Mouse (Mus musculus) right cerebral cortex, postnatal 4 days (tissue): Measurements from ENCODE around the gene Rnf144b.

Experiments used
- DNase-seq: peaks from one replicate; pipeline ENCODE4 v3.0.0-alpha.2; 2022

The Rnf144b gene

DNA sequence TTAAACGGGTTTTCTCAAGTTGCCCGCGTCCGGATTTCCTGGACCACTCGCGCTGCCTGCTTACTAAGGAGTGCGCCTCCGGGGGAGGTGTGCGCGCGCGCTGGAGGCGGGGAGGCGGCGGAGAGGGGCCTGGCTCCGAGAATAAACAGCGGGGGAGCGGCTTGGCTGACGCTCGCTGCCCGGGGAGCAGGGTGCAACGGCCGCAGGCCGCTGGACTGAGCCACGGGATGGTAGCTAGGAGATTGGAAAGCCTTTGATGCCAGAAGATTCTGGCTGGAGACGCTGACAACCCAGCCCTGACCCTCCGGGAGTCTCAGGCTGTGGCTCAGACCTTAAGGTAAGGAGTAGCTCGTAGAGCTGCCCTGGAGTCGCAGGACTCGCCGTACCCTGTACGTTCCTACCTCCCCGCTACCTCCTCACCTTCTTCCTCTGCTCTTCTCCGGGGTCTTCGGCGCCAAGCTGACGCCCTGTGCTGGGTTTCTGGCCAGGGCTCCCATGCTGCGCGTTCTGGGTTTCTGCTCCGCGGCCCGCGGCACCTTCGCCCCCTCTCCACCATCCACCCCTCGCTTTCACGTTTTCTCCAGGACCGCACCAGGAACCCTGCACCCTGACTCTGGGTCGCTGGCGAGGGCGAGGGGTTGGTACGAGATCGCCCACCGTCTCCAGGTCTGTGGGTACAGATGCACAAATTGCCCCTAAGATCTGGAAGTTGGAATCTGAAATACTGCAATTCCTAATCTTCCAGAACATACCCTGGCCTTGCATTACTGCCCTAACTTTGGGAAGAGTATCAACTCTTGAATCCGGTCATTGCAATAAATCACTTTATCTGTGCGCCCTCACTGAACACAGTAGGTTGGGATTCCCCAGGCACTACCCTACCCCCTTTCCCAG lies at the start of gene Rnf144b:
TSS of gene Rnf144b (plus strand) at position 120 of the 894 bp plus-strand sequence.
- peak; percentile 56 for DNase-seq

DNA sequence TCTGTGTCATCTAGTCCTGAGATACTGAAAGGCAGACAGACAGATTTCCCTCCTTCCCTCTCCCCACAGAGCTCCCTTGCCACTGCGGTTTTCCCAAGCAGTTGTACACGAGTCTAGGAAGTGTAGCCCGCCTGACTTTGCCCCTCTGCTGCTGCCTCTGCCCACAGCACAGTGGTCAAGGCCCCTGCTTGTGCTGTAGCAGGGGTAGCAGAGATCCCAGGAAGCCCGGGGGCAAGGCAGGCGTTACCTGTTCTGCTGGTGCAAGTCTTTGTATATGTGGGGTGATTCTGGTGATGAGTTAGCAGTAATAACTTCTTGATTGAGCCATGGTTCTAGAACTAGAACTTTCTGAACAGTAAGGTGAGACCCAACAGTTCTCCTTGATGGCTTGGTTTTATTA lies 46.3 kb upstream of the Rnf144b start:
- no peak for DNase-seq

DNA sequence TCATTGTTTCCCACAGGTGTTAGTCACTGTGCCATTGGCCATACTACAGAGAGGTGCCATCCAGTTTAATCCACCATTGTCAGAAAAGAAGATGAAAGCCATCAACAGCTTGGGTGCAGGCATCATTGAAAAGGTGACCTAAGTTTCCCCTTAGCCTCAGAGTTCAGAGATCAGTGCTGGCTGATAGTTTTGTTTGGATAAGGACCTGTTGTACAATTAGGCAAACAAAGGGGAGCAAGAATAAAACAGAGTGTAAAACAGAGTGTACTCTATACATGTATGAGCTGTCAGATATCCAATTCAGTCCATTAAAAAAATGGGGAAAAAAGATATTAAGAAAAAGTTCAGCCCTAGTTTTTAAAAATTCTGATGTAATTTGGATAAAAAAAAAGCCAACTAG lies 45.1 kb upstream of the Rnf144b start:
- no peak for DNase-seq

DNA sequence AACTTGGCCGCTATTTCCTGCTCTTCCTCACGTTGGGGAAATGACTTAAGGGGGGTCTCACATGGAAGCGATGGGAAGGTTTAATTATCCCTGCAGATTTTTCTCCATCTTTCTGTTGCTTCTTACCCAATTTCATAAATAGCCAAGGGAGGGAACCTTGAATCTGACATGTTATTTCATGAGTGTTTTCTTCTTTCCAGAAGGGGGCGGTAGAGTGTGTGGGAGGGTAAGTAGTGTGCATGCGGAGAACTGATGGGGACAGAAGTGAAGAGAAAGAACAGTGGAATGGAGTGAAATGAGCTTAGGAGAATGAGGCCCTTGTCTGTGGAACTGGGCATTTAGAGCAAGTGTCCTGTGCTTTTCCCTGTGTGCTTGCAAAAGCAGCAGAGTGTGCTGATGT lies 43.7 kb upstream of the Rnf144b start:
- DNase-seq: no peak

DNA sequence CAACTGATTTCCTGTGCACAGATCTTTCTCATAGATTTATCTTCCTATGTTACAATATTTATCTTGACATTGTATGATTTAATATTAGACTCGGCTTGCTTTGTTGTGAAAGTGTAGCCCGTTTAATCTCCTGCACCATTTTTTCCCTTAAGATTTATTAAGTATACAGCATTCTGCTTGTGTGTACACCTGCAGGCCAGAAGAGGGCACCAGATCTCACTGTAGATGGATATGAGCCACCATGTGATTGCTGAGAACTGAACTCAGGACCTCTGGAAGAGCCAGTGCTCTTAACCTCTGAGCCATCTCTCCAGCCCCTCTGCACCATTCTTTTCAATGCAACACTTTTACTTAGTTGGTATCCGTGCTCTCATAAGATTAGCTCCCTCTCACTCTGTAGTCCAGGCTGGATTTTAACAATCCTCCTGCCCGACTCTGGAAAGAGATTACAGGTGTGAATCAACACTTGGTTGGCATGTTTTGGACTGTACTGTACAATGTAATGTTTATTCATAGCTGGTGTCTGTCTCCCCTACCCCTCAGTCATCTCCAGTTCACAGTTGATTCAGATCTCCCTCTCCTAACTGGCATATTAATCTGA lies 41.5 kb upstream of the Rnf144b start:
- no peak for DNase-seq

DNA sequence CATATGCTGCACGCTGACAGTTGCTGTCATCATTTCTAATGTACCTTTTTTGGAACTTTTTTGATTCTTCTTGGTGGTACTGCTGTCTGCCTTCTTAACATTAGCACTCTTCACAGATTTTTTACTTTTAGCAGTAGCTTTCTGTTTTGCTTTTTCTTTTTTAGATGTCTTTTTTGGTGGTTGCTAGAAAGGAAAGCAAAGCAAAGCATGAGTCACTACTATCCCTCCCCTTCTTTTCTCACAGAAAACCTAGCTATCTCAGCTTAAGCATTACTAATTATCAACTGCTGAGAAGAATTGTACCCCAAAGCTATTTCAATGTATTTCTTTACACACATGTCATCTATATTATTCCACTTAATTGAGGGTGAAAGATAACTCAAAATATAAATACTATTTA lies 34.0 kb upstream of the Rnf144b start:
- no peak for DNase-seq

DNA sequence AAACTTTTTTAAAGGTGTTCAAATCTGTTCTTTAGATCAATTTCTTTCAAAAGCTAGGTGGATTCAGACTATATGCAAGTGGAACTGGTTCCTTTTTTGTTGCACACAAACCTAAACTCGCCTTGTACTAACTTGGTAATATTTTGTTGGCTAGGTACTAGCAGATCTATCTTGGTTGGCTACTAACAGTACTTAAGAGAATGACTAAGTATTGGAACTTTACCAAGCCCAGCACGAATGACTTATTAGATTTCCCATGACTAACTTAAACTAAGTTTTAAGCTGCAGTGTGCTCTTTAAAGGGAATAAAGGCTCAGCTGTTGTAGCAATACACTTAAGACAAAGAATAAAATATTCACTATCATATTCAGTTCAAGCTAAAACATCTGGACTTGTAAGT lies 33.2 kb upstream of the Rnf144b start:
- DNase-seq: no peak

DNA sequence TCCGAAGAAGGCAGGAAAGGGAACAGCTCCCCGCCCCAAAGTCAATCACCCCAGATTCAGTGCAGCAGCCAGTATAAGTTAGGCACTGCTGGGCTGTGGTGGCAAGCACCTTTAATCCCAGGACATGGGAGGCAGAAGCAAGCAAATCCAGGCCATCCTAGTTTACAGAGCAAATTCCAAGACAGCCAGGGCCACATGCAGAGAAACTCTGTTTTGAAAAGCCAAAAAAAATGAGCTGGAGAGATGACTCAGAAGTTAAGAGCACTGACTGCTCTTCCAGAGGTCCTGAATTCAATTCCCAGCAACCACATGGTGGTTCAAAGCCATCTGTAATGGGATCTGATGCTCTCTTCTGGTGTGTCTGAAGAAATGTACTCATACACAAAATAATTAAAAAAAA lies 28.7 kb upstream of the Rnf144b start:
- DNase-seq: no peak

DNA sequence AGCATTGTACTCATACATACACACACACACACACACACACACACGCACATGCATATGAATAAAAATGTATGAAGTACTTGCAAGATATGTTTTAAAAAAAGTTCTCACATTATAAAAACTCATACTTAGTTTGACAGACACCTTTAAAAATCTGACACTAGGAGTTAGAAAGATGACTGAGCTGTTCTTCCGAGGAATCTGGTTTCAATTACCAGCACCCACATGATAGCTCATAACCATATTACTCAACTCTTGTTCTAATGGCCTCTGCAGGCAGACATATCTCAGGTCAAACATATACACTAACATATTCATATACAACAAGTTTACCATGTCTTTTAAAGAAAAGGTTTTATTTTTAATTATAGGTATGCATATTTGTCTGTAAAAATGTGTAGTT lies 25.9 kb upstream of the Rnf144b start:
- no peak for DNase-seq

DNA sequence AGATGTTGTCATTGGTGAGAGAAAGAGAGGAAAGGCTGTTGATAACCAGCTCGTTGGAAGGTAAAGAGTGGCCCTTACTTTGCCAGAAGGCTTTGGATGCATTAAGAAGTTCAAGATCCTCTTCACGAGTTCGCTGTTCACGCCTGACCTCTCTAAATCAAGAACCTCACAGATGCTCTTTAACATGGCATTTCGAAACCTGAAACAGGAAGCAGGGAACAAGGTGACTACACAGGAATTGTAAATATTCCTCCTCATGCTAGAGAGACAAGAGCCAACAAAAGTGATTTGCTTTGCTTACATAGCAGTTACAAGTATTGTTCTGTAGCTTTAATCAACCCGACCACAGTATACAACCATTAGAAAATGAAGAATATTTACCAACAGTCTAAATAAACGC lies 23.2 kb upstream of the Rnf144b start:
- DNase-seq: no peak

DNA sequence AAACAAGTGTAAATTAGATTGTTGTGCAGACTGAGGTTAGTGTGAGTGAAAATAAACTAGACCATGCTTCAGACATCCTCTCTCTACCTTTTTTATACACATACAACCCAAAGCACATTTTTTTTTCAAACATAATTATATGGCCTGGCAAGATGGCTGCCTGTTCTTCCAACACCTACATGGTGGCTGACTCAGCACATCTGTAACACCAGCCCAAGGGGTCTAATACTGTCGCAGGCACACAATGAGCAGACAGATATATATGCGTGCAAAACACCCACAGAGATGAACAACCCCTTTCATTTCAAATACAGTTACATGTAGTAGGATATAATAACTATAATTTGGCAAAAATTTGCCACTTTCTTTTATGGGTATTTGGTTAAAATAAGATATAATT lies 21.9 kb upstream of the Rnf144b start:
- DNase-seq: no peak

DNA sequence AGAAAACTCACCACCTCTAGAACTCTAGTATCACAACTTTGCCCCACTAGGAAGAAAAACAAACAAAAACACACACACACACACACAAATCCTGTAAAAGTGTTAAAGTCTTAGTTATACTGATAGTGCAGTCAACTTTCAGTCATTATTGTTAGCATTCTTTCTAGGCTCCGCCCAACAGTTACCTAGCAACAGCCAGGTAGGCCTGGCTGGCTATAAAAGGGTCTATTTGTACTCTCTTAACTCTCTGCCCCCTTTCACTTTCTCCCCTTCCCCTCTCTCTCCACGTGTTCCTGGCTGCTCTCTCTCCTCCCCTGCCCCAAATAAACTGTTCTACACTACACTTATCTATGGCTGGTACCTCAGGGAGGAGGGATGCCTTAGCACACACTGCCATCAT lies 18.3 kb upstream of the Rnf144b start:
- no peak for DNase-seq

DNA sequence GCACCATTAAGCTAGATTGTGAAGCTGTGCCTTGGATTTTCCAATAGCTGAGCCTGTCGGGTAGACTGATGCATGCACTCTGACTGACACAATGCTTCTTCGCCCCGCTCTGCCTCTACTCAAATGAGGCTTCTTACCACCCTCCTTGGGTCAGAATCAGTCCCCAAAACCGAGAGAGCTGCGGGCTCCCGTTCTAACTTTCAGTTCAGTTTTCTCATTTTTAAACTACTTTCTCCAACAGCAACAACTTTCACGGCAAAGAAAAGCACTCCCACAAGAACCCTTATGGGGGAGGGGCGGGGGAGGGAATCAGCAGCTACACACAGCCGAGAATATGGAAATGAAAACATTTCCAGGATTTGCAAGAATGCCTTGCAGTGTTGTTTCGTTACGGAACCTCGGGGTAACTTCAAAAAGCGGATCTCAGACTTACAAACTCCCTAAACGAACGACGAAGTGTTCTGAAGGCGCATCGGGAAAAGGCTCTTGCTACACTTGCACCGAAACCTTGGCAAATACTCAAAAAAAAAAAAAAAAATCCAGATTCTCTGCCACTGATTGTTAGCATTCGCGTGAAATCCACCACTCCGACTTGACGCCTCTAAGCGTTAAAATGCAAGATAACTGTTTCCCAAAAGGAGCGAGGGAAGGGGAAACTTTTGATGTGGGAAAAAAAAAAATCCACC lies 17.5 kb upstream of the Rnf144b start:
- peak; percentile 49 for DNase-seq

DNA sequence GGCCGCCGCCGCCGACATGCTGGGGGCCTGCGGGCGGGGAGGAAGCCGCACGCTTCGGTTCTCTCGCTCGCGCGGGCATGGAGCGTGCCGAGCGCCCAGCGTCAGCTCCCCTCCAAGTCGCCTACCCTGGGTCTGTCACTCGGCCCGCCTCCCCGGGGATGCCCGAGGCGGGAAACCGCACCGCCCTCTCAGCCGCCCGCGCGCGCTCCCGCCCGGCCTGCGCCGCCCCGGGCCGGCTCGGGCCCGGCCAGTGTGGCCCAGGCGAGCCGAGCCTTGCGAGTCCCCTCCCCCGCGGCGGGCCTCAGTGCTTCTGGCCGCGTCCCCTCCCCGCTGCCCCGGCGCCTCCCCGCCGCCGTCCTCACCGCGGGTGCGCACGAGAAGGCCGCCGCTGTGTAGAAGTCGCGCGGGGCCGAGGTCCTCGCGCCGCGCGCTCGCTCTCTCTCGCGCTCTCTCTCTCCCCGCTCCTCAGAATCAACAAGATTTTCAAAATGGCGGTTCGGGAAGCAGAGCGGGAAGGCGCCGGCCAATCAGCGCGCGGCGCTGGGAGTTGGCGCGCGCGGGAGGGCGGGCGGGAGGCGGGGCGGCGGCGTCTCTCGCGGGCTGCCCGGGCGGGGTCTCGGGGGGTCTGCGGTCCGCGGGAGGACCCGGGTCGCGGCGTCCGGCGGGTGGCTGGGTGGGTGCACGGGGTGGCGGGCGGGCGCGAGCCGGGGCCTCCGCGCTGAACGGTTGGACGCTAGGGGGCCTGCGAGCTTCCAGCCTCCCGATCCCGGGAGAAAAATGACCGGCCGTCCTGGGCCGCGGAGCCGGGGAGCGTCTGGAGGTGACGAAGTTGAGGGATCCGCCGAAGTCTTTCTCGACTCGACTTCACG lies 16.5 kb upstream of the Rnf144b start, which contains the start of gene Dek:
TSS of gene Dek (minus strand) at position 491 of the 869 bp plus-strand sequence.
- peak; percentile 82 for DNase-seq

DNA sequence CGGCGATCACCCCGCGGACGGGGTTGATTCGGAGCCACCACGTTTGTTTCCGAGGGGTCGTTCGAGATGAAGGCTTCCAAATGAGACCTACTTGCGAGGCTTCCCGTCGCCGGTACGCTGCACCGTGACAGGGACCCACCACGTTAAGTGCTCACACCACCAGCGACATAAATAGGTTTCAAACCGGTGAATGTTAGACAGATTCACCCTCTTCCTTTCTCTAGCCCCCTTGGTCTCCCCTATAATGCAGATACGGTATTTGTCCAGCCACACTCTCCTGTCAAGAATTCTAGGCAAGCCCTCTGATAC lies 15.9 kb upstream of the Rnf144b start:
- DNase-seq: no peak

DNA sequence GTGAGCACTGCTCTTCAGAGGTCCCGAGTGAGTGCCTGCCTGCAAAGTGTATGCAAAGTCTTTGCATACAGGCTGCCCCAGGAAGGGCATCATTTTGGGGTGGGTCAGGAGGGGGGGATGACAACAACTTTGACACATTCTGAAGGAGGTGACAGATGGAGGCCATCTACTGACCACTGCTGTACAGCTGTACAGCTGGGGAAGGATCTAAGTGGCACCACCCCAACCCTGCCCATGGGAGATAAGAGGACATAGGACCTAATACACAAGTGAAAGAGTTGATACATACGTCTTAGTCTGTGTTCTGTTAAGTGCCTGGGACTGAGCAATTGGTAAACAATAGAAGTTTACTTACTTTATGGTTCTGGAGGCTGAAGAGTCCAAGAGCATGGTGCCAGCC lies 13.2 kb upstream of the Rnf144b start:
- DNase-seq: no peak

DNA sequence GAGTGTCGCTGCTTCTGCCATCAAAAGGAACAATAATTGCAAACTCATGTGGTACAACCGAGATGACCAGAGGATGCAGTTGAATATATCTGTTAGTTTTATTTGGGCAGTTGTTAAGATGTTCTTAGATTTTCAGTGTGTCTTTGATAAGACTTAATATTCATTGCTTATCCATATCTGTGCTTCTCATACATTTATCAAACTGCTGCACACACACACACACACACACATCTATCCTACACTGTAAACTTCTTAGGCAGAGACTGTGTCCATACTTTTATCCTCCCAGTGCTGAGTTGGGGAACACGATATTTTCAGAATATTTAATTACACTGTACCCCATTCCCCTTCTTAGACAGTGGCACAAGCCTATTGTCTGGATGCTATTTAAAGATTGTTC lies 11.3 kb upstream of the Rnf144b start:
- DNase-seq: no peak

DNA sequence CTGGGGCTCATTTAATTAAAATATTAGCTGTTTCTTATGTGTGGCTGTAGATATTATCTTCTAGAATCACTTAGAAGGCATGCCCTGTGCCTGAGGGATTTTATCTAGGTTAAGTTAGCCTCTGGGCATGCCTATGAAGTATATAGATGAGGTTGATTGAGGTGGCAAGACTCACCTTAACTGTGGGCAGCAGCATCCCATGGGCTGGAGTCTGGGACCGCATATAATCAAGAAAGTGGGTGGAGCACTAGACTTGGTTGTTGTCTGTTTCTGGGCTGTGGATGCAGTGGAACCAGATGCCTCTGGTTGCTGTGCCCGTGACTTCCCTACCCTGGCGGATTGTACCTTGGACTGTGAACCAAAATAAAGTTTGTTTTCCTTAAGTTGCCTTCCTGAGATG lies 10.4 kb upstream of the Rnf144b start:
- DNase-seq: no peak

DNA sequence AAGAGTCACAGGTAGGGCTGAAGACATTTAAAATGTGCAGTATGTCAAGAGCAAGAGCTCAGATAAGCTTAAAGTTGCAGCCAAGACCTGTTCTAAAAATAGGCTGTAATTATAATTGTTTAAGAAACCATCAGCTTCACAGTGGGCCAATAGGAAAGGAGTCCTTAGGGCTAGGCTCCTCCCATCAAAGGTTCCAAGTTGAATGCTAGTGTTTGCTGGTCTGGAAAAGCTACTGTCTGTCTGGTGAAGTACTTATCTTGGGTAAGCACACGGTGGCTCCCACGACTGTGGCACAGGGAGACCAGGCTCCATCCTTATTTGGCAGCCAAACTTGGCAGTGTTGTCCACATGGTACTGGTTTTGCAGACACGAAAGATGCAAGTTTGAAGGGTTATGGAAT lies 9.5 kb upstream of the Rnf144b start:
- no peak for DNase-seq

DNA sequence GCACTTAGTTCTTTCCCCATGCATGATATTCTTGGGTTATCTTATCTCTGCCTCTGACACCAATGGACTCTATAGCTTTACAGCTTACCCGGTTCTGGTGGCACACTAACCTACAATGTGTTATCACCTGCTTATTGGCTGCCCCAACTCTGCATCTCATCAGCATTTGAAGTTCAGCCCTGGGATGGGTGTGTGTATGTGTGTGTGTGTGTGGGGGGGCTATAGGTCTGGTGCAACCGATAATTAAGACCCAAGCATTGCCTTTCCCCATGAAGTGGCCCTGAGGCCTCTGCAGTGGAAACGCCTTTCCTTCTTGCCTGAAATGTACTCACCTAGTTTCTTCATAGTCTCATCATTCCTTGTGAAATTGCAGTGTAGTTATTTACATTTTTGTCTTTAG lies 6.5 kb upstream of the Rnf144b start:
- DNase-seq: no peak

DNA sequence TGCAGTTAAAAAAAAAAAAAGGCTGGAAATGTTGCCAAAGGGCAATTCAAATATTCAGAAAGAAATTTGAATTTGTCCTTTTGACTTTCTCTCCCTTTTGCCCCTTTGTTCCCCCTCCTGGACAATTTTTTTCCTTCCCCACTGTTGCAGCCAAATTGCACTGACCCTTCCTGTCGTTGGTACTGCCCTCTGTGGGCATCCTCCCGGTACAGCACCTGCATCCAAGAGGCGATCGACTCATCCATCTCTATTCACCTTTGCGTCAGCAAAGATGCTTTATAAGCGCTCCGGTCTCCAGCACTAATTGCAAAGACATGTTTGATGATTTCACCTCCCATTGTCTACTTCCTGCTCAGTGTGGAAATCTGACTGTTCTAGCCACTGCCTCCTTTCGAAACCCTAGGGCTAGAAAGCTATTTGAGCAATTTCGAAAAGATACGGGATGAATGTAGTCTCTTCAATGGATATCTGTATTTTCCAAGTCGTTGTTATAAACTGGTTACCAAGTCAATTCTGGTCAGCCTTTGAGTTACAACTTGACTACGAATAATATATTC lies 1.0 kb upstream of the Rnf144b start:
- no peak for DNase-seq

DNA sequence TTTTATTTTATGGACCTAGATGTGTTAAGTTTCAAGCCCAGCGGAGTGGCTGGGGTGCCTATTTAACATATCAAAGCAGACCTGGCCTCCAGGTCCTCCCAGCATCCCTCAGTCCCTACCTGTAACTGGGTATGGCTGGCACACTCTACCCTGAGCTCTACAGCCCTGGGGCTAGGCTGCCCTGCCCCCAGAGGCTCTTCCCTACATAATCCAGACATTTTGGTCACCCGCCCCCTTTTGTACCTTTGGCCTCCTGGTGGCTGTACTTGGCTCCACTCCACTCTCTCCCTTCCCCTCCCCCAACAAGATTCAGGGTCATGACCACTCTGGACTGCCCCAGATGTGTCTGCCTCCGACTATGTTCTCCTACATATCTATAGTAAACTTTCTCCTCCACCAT lies 2.0 kb downstream of the Rnf144b start:
- DNase-seq: no peak

DNA sequence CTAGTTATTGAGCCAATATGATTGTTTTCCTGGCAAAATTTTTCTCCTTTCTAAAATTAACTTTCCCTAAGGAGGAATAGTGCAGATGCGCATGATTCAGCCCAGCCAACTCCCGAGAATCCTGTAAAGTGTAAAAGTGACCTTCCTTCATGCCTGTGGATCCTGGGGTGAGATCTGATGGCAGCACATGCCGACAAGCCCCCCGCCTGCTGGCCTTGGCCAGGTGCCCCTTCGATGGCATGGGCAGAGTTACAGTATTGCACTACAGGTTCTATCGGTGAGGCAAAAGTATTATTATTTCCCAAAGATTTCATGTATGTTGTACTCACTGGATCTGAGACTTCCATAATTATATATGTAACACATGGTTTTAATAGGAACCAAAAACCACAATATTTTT lies 2.5 kb downstream of the Rnf144b start:
- no peak for DNase-seq
